In the genomic region with DNA sequence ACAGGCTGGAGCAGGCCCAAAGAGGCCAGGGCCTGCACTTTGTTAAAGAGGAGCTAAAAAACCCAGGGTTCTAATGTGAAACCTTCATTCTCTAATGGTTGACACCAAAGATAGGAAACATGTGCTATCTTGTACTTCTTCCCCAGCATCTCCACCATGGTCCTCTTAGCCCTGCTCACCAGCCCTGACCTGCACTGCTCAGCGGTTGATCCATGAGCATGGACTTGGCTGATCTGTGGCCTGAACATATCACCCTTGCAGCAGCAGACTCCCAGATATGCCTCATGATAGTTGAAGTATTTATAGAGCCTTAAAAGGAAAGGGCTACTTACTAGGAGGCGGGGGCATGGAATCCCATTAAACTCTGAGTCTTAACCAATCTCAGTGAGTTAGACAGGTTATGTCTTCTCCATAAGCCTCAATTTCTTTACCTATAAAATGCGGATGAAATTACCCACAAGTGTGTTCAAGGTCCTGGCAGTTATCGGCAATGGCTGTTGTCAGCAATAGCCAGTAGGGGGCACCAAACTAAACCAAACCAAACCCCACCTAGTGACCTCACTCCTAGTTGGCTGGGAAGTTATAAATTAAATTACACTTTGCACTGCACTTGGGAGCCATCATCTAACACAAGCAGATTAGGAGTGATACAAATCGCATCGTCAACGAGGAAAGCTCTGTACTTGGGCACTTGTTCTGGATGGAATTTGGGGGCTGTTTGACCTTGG, we compare ENCODE assay signal across 8 mouse cellular contexts. TPM values are rescaled to one million over a fixed set of nuclear protein-coding genes. Genes with fewer than 3 reads are reported as not detected.
DNase-seq lines count a peak whose midpoint lies in the region; ATAC-seq and TF ChIP-seq lines count a peak whose summit lies in the region.

No protein-coding gene starts in this region.

- 7% methylated on average over 7 of the region's 7 CpGs for WGBS in heart, embryonic 11.5 days (ENCODE audit: insufficient replicate concordance)
- WGBS in limb, embryonic 13.5 days: 8% methylated on average over 7 of the region's 7 CpGs
- 10% methylated on average over 7 of the region's 7 CpGs for WGBS in midbrain, embryonic 16.5 days

- no peak overlapping the region for H3K4me3 ChIP-seq in embryonic fibroblast, embryonic 13.5 days (ENCODE audit: insufficient read depth, low read length)
- H3K4me3 ChIP-seq in heart, embryonic 11.5 days (ENCODE audit: low read depth, low read length): peak overlapping the region; percentile 12
- H3K4me3 ChIP-seq in limb, embryonic 13.5 days: peak overlapping the region; percentile 32
- peak overlapping the region; percentile 37 for H3K4me3 ChIP-seq in midbrain, embryonic 16.5 days (ENCODE audit: low read depth, low read length)

- H3K4me1 ChIP-seq in embryonic fibroblast, embryonic 13.5 days (ENCODE audit: control insufficient read depth, insufficient read depth, low read length): no peaks in the 10 kb centered on the region
- no peaks in the 10 kb centered on the region for H3K4me1 ChIP-seq in heart, embryonic 11.5 days (ENCODE audit: control insufficient read depth, insufficient read depth, low read length)
- peaks cover 7% of the 10 kb centered on the region; the same call in 1 of the 2 replicates for H3K4me1 ChIP-seq in limb, embryonic 13.5 days
- peaks cover 3% of the 10 kb centered on the region; the same call in 1 of the 2 replicates for H3K4me1 ChIP-seq in midbrain, embryonic 16.5 days (ENCODE audit: control insufficient read depth, insufficient read depth, low read length)

- H3K9ac ChIP-seq in heart, embryonic 11.5 days (ENCODE audit: low read depth, low read length): no peak overlapping the region
- peak overlapping the region; percentile 51; the same call in 1 of the 2 replicates for H3K9ac ChIP-seq in limb, embryonic 13.5 days
- peak overlapping the region; percentile 69 for H3K9ac ChIP-seq in midbrain, embryonic 16.5 days (ENCODE audit: low read depth, low read length)

- peak overlapping the region; percentile 59 for H3K4me2 ChIP-seq in heart, embryonic 11.5 days
- H3K4me2 ChIP-seq in limb, embryonic 13.5 days (replicated peaks): peak overlapping the region; percentile 64
- peak overlapping the region; percentile 63 for H3K4me2 ChIP-seq in midbrain, embryonic 16.5 days (ENCODE audit: low read length)

- peak; percentile 83 for DNase-seq in CD4-positive, CD25-positive, alpha-beta regulatory T cell, adult 2 months (ENCODE audit: low read depth, low spot score)
- peak; percentile 91 for DNase-seq in brain, adult 2 months (ENCODE audit: low read depth, low spot score)
- DNase-seq in kidney, adult 9 months: peak; percentile 85
- peak; percentile 81 for DNase-seq in splenic B cell, adult 2 months (ENCODE audit: low read depth, low spot score)

- no peak for TF ChIP-seq POLR2A in embryonic fibroblast, embryonic 13.5 days (IDR thresholded peaks at IDR 0.05; ENCODE audit: low read depth, low read length)

- ATAC-seq in heart, embryonic 11.5 days (replicated peaks; ENCODE audit: insufficient number of reproducible peaks, low FRiP score, low TSS enrichment): no peak
- ATAC-seq in limb, embryonic 13.5 days (ENCODE audit: low FRiP score, low read depth): 0 out of 2 replicates have a peak, but pooled peaks have one; percentile 48
- ATAC-seq in midbrain, embryonic 16.5 days: peak; percentile 81

- TF ChIP-seq CTCF in embryonic fibroblast, embryonic 13.5 days (IDR thresholded peaks at IDR 0.05; ENCODE audit: borderline replicate concordance, insufficient read depth, low read length): 0 out of 2 replicates have a peak, but pooled peaks have one; percentile 25

- no peak overlapping the region for H3K27ac ChIP-seq in embryonic fibroblast, embryonic 13.5 days (ENCODE audit: insufficient read depth, low read length)
- no peak overlapping the region for H3K27ac ChIP-seq in heart, embryonic 11.5 days (ENCODE audit: low read depth, low read length)
- no peak overlapping the region for H3K27ac ChIP-seq in limb, embryonic 13.5 days
- peak overlapping the region; percentile 78 for H3K27ac ChIP-seq in midbrain, embryonic 16.5 days (ENCODE audit: low read length)

- peaks cover 27% of the 10 kb centered on the region for H3K27me3 ChIP-seq in heart, embryonic 11.5 days (ENCODE audit: control insufficient read depth, insufficient read depth, low read length)
- peaks cover 52% of the 10 kb centered on the region for H3K27me3 ChIP-seq in limb, embryonic 13.5 days
- no peaks in the 10 kb centered on the region; the same call in 1 of the 2 replicates for H3K27me3 ChIP-seq in midbrain, embryonic 16.5 days (ENCODE audit: control insufficient read depth, insufficient read depth, low read depth, low read length)
- H3K27me3 ChIP-seq in splenic B cell, adult 2 months (ENCODE audit: control insufficient read depth, insufficient read depth, low read length, poor library complexity, severe bottlenecking): no peaks in the 10 kb centered on the region; the same call in 1 of the 2 replicates

- no peaks in the 10 kb centered on the region for H3K36me3 ChIP-seq in heart, embryonic 11.5 days (ENCODE audit: control insufficient read depth, insufficient read depth, low read length)
- H3K36me3 ChIP-seq in limb, embryonic 13.5 days: no peaks in the 10 kb centered on the region
- no peaks in the 10 kb centered on the region for H3K36me3 ChIP-seq in midbrain, embryonic 16.5 days (ENCODE audit: control insufficient read depth, insufficient read depth, low read length)
- H3K36me3 ChIP-seq in splenic B cell, adult 2 months (ENCODE audit: control insufficient read depth, insufficient read depth, low read length, poor library complexity, severe bottlenecking): no peaks in the 10 kb centered on the region

- H3K9me3 ChIP-seq in heart, embryonic 11.5 days (replicated peaks; ENCODE audit: control insufficient read depth, low read length): 0 out of 2 replicates have a peak, but pooled peaks cover under 1% of the 10 kb centered on the region
- 0 out of 2 replicates have a peak, but pooled peaks cover 1% of the 10 kb centered on the region for H3K9me3 ChIP-seq in limb, embryonic 13.5 days
- H3K9me3 ChIP-seq in midbrain, embryonic 16.5 days (replicated peaks; ENCODE audit: control insufficient read depth, low read length, poor library complexity, severe bottlenecking): no peaks in the 10 kb centered on the region

RNA-seq across cellular contexts. Expression of gene Xpa, which starts 5.9 kb away (rescaled TPM):
- 23.6 and 30.3 TPM in 2 replicates for polyA plus RNA-seq in embryonic fibroblast, embryonic 13.5 days (2011; ENCODE audit: insufficient read length, low read depth, missing spikeins)
- polyA plus RNA-seq in heart, embryonic 11.5 days (2014; fragmentation: Nextera tagmentation; extraction: Ambion mirVana): 14.4 and 17.1 TPM in 2 replicates
- polyA plus RNA-seq in limb, embryonic 13.5 days (2015; fragmentation: Nextera tagmentation; extraction: Ambion mirVana): 27.7 and 33.1 TPM in 2 replicates
- 28.1 and 34.2 TPM in 2 replicates for polyA plus RNA-seq in midbrain, embryonic 16.5 days (2015; fragmentation: Nextera tagmentation; extraction: Ambion mirVana)
